Mouse (Mus musculus): ENCODE data around the gene Atl1.

Gene Atl1

GRCm38 (mm10) chr12:69892371-69893251, at the start of gene Atl1, which contains the start of gene Map4k5:
Gene Atl1 (plus strand): TSS chr12:69892614.
Gene Map4k5 (minus strand): TSS chr12:69893200.
- peak; percentile 91 for DNase-seq (ENCODE audit: low spot score)

GRCm38 (mm10) chr12:69843531-69844445, 48.6 kb upstream of the Atl1 start:
- no peak for DNase-seq (ENCODE audit: low spot score)

GRCm38 (mm10) chr12:69845722-69846121, 46.7 kb upstream of the Atl1 start:
- DNase-seq (ENCODE audit: low spot score), result no peak

- DNase-seq (ENCODE audit: low spot score), result no peak
Measured at GRCm38 (mm10) chr12:69846499-69846898, 45.9 kb upstream of the Atl1 start.

- DNase-seq (ENCODE audit: low spot score), result no peak
Measured at GRCm38 (mm10) chr12:69848083-69848878, 44.1 kb upstream of the Atl1 start.

- DNase-seq (ENCODE audit: low spot score), result no peak
Measured at GRCm38 (mm10) chr12:69852288-69852687, 40.1 kb upstream of the Atl1 start.

GRCm38 (mm10) chr12:69853387-69853786, 39.0 kb upstream of the Atl1 start:
- no peak for DNase-seq (ENCODE audit: low spot score)

GRCm38 (mm10) chr12:69853942-69854341, 38.5 kb upstream of the Atl1 start:
- no peak for DNase-seq (ENCODE audit: low spot score)

GRCm38 (mm10) chr12:69855641-69856300, 36.6 kb upstream of the Atl1 start:
- no peak for DNase-seq (ENCODE audit: low spot score)

- no peak for DNase-seq (ENCODE audit: low spot score)
Measured at GRCm38 (mm10) chr12:69856398-69856797, 36.0 kb upstream of the Atl1 start.

- DNase-seq (ENCODE audit: low spot score), result no peak
Measured at GRCm38 (mm10) chr12:69857597-69857996, 34.8 kb upstream of the Atl1 start.

GRCm38 (mm10) chr12:69858847-69859246, 33.6 kb upstream of the Atl1 start:
- no peak for DNase-seq (ENCODE audit: low spot score)

GRCm38 (mm10) chr12:69863505-69863904, 28.9 kb upstream of the Atl1 start:
- DNase-seq (ENCODE audit: low spot score), result no peak

- no peak for DNase-seq (ENCODE audit: low spot score)
Measured at GRCm38 (mm10) chr12:69864164-69864692, 28.2 kb upstream of the Atl1 start.

GRCm38 (mm10) chr12:69867338-69867737, 25.1 kb upstream of the Atl1 start:
- DNase-seq (ENCODE audit: low spot score), result no peak

GRCm38 (mm10) chr12:69871632-69872031, 20.8 kb upstream of the Atl1 start:
- no peak for DNase-seq (ENCODE audit: low spot score)

GRCm38 (mm10) chr12:69877842-69878363, 14.5 kb upstream of the Atl1 start:
- DNase-seq (ENCODE audit: low spot score), result no peak

GRCm38 (mm10) chr12:69879172-69879665, 13.2 kb upstream of the Atl1 start:
- DNase-seq (ENCODE audit: low spot score), result no peak

GRCm38 (mm10) chr12:69879739-69880138, 12.7 kb upstream of the Atl1 start:
- no peak for DNase-seq (ENCODE audit: low spot score)

GRCm38 (mm10) chr12:69881198-69881905, 11.1 kb upstream of the Atl1 start:
- DNase-seq (ENCODE audit: low spot score), result no peak

Data from ovary, postnatal 36 days (tissue).